Mouse (Mus musculus) gonadal fat pad, adult 2 months (tissue): Measurements from ENCODE around the gene Eml5. TPM values are rescaled to one million over a fixed set of nuclear protein-coding genes. Genes with fewer than 3 reads are reported as not detected.

Experiments used
- DNase-seq: peaks from one replicate; pipeline ENCODE4 v3.0.0-alpha.2; 2012; ENCODE audit warnings: low read depth
- polyA plus RNA-seq: library from polyadenylated mRNA; depleted of rRNA; stranded (reverse); fragments of >200 nt; gene quantifications from 2 replicates; pipeline ENCODE4 v1.2.3, GENCODE M21; 2012

Gene Eml5
- polyA plus RNA-seq, 1 experiment: 9.9 TPM

GRCm38 (mm10) chr12:98834879-98835278 is 66.4 kb downstream of the Eml5 start:
- no peak for DNase-seq

GRCm38 (mm10) chr12:98833901-98834300 is 67.4 kb downstream of the Eml5 start:
- peak; percentile 46 for DNase-seq

DNA sequence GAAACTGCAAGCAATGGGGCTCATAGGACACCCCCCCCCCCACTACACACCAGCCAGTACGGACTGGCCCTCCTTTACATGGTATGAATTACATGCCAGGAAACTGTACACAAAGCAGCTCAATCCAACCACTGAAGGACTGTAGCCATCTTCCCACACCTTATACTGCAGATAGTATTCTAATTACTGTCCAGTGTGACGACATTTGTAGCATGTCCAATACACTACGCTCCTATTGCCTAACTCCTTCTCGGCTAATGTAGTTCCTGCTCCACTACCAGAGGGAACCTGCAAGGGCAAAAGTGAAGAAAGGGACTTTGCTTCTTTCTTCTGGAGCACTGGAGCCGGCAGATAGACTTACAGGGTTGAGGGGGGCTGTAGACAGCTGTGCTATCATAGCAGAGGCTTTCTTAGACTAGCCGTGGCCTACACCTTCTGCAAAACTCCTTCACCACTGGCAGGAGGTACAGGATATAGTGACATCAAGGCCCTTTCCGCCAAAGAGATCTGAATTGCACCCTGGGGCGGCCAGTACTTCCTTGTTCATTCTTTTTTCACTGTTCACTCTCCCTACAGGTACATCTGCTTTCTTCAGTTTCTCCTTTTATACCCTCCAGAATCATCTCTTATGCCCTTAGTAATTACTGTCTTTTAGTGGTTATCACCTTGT is 68.2 kb downstream of the Eml5 start:
- DNase-seq: peak; percentile 34

DNA sequence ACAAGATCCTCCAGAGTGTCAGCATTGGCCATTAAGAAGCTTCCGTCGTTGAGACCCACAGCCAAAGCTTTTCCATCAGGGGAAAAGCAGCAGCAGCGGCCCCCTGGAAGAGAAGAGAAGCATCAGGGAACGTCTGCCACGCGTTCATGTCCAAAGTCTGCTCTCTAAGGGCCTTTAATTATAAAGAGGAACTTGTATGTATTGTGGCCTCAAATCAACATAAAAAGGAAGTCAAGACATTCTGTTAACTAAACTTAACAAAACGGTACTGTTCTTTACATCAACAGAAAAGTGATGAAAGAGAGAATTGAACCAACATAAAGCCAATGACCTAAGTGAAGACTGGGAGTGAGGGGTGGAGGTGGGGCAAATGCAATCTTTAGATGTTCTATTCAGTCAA is 70.2 kb downstream of the Eml5 start:
- no peak for DNase-seq

DNA sequence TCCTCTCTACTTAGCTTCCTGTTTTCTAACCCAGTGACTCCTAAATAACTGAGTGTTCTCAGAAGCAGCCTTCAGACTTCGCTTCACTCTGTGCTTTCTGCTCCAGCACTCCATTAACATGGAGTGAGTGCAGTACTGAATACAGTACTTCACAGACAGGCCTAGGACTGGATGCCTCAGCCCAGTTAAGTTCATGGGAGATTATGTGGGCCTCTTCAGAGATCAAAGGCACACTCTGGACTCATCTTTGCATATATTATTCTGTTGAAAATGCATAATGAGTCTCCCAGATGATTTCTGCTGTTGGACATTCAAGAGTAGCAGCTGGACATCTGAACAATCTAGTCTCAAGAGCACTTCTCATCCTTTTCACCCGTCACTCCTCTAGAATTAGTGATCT is 80.5 kb downstream of the Eml5 start:
- DNase-seq: no peak

GRCm38 (mm10) chr12:98804078-98804748 is 97.1 kb downstream of the Eml5 start:
- DNase-seq: no peak

DNA sequence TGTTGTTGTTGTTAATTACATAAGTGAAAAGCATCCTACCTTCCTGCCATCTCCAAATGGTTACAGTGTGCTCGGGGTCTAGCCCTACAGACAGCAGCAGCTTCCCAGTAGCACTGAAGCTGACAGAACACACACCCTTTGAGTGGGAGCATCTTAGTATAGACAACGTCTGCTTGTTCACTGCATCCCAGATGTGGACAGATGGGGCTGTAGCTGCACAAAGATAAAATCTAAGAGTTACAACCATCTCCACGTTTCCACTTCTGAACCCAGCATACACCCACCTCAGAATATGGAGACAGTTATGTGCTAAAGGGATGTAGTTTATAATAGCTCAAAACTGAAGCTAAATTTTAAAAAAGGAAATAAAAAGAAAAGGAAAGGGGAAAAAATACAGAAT is 99.0 kb downstream of the Eml5 start:
- DNase-seq: no peak

GRCm38 (mm10) chr12:98800334-98800733 is 101.0 kb downstream of the Eml5 start:
- DNase-seq: no peak

DNA sequence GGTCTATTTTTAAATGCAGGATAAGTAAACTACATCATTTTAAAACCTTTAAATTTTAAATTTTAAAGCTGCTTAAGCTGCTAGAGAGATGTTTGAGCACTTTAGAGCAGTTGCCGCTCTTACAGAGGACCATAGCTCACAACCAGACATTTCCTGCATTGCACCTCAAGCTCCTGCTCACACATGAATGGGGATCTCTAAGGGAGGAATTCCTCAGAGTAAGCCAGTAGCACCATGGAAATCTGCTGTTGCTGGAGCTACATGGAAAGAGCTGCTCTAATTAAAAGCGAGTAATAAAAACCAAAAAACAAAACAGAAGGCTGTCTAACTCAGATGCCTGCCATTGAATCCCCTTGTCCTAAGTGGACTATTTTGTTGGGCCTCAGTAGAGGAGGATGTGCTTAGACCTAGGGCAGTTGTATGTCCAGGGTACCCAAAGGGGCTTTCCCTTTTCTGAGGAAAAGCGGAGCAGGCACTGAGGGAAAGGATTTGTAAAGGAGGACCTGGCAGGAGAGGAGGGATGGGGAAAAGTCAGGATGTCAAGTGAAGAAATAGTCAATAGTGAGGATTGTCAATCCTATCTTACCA is 105.5 kb downstream of the Eml5 start:
- no peak for DNase-seq

DNA sequence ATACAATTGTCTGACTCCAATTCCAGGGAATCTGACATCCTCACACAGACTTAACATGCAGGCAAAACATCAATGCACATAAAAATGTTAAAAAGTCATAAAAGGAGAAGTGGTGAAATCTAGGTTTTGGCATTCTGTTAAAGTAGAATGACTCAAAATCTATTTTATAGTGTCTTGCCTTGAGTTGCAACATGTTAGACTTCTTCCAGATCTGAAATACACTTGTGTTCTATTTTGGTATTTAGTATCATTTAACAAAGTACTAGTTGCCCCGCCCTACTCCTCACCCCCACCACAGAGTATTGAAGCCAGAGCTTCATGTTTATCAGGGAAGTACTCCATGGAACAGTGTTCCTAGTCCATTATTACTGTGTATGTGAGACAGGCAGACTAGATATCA is 117.0 kb downstream of the Eml5 start:
- DNase-seq: no peak

DNA sequence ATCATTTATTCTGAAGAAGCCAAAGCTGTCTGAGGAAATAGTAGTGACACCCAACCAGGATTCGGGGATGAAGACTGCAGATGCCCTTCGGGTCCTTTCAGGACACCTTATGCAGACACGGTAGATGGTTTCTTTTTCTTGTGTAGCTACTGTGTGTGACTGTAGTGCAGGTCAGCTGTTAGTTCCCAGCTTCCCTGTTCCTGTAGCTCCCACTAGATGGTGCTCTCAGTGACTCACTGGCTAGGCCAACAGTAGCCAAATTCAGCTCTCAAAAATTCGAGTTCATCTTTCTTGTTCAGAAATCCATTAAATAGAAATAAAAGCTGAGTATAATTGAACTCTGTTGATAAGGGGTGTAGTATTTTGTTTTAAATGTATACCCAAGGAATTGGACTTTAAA is 122.1 kb downstream of the Eml5 start:
- no peak for DNase-seq

GRCm38 (mm10) chr12:98777509-98777908 is 123.8 kb downstream of the Eml5 start:
- DNase-seq: no peak

DNA sequence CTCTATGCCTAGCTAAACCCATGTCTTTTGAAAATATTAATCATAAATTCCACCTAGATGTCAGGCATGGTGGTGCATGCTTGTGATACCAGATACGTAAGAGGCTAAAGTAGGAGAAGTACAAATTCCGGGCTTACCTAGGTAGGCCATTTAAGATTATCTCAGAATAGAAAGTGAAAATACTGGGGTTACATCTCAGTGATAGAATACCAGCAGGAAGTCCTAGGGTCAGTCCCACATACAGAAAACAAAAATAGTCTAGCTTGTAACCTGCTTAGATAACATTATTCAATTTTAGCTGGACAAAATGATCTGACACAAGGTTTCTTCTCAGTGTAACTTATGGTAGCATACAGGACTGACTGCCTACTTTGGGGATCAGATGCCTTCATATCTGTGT is 135.0 kb downstream of the Eml5 start:
- DNase-seq: no peak

DNA sequence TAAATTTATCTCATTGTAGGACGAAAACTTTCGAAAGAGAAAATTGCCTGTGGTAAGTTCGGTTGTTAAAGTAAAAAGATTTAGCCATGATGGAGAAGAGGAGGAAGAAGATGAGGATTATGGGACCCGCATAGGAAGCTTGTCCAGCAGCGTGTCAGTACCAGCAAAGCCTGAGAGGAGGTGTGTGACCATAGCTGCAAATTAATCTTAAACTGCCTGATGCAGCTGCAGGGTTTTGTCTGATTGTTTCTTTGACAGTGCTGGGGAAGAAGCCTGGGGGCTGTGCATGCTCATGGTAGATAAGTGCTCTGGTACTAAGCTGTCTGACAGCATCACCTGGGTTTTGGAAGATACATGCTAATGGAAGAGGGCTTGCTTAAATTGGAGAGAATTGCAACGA is 141.6 kb downstream of the Eml5 start:
- DNase-seq: no peak

- DNase-seq: no peak
Observed at GRCm38 (mm10) chr12:98757636-98758035, 143.6 kb downstream of the Eml5 start.

GRCm38 (mm10) chr12:98747380-98747753 is 153.9 kb downstream of the Eml5 start:
- DNase-seq: no peak

GRCm38 (mm10) chr12:98746746-98747379 is 154.4 kb downstream of the Eml5 start, which contains the start of gene Zc3h14:
TSS of gene Zc3h14 (plus strand) at chr12:98746964.
- DNase-seq: no peak

DNA sequence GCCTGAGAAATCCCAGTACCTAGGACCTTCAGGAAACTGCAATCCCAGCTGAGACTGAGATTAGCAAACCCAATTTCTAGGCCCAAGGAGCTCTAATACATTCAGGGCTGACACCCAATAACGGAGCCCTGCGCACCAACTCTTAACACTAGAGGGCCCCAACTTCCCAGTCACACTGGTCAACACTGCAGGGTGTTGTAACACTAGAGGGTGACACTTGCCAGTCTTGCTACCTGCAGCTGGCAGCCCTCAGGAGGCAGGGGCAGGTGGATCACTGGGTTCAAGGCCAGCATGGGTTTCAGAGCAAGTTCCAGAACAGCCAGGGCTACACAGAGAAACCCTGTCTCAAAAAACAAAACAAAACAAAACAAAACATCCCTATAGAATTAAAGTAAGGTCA is 155.2 kb downstream of the Eml5 start:
- peak; percentile 55 for DNase-seq

GRCm38 (mm10) chr12:98745626-98746025 is 155.7 kb downstream of the Eml5 start:
- DNase-seq: no peak

- no peak for DNase-seq
Observed at GRCm38 (mm10) chr12:98741011-98741501, 160.2 kb downstream of the Eml5 start.

GRCm38 (mm10) chr12:98737801-98738350 is 163.4 kb downstream of the Eml5 start:
- no peak for DNase-seq
